Mouse (Mus musculus): ENCODE results near the gene Ntpcr. TPM values are rescaled to one million over a fixed set of nuclear protein-coding genes. Genes with fewer than 3 reads are reported as not detected.

The Ntpcr gene
- total RNA-seq, 2 experiments from 2014 or later, result 20.2 to 21.0 TPM

Other genes with a start within 250 kb of the Ntpcr start
- gene Sipa1l2, start 160.2 kb upstream of the Ntpcr start, total RNA-seq (2021), result 10 to 100 TPM; 36.6 to 38.6 TPM
- gene Map10, start 60.1 kb upstream of the Ntpcr start, total RNA-seq (2021), result 1 to 10 TPM; 5.2 to 6.2 TPM
- 10 to 100 TPM; 48.6 to 55.8 TPM for gene Pcnx2, start 168.4 kb downstream of the Ntpcr start, total RNA-seq (2021)
- gene Map3k21, start 180.5 kb downstream of the Ntpcr start, total RNA-seq (2021), result 1 to 10 TPM; 2.8 TPM

Data from left cerebral cortex, postnatal 10 days (tissue).